Mouse (Mus musculus) megakaryocyte, embryonic 14.5 days (primary cell): ENCODE data around the gene Phkg1. TPM values are rescaled to one million over a fixed set of nuclear protein-coding genes. Genes with fewer than 3 reads are reported as not detected.

Experiments used
- H3K27me3 ChIP-seq: replicated peaks from 2 replicates; pipeline ENCODE3; 2012; ENCODE audit warnings: inconsistent platforms
- H3K36me3 ChIP-seq: replicated peaks from 2 replicates; pipeline ENCODE3; 2012; ENCODE audit warnings: low read length, inconsistent platforms, mixed read lengths
- H3K4me1 ChIP-seq: 2 replicates; pipeline ENCODE4 v1.6.1; 2012; ENCODE audit warnings: inconsistent platforms
- H3K4me3 ChIP-seq: replicated peaks from 2 replicates; pipeline ENCODE3; 2012; ENCODE audit warnings: moderate library complexity, mild to moderate bottlenecking, inconsistent platforms
- H3K9me3 ChIP-seq: 2 replicates; pipeline ENCODE4 v1.6.1; 2012; ENCODE audit warnings: inconsistent platforms
- FLI1 ChIP-seq: IDR thresholded peaks from 2 replicates; pipeline ENCODE4 v1.6.1; 2012; ENCODE audit warnings: low read length, inconsistent platforms, mixed read lengths
- GATA1 ChIP-seq: IDR thresholded peaks from 3 replicates; pipeline ENCODE4 v1.6.1; 2012; ENCODE audit warnings: mixed read lengths, low read length, inconsistent platforms, borderline replicate concordance
- polyA plus RNA-seq: library from polyadenylated mRNA; stranded (reverse); fragments of >175 nt; gene quantifications from 2 replicates; pipeline ENCODE4 v1.2.3, GENCODE M21; 2012; ENCODE audit warnings: low replicate concordance; ENCODE audit not compliant: insufficient read depth

Phkg1 gene
- polyA plus RNA-seq, 1 experiment = 0.19 TPM

DNA sequence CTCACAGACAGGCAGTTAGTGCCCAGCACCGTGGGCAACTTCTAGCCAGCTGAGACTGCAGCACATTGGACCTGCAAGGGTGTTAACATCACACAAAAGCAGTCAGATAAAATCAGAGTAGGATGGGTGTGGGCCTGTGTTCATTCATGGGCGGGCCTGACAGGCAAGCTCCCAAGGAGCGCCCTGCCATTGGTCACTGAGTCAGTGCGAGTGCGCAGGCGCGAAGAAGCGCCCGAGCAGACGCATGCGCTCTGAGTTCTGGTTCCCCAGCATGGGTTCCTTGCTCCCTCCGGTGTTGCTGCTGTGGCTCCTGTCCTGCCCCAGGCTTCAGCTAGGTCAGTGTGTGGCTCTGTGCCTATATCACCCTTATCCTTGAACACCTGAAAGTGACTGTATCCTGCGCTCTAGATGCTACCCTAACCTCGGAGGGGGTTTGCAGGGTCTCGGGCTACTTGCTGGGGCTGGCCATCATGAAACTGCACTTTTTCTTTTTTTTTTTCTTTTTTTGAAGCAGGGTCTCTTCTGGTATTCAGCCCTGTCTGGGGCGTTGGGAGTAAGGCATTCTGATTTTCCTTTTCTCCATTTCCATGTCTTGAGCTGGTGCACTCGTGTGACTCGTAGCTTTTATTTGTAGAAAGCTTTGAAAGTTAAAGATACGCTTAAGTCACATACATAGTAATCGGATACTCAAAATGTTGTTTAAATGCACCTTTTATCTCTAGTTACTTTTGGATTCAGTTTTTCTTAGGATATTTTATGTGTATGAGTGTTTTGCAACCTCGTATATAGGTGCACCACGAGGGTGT, 51.4 kb downstream of the Phkg1 start, which contains the start of gene Sumf2:
Gene Sumf2 (plus strand): TSS at position 235 of the 806 bp plus-strand sequence.
- H3K4me1 ChIP-seq = peaks cover 17% of the 10 kb centered on the region
- peak within 1 kb of the TSS; percentile 92 for H3K4me3 ChIP-seq
- TF ChIP-seq GATA1 = no peak
- no peak for TF ChIP-seq FLI1
- 0 out of 2 replicates have a peak, but pooled peaks cover 4% of the 10 kb centered on the region for H3K9me3 ChIP-seq
- H3K27me3 ChIP-seq = no peaks in the 10 kb centered on the region
- H3K36me3 ChIP-seq = peaks cover 34% of the 10 kb centered on the region

DNA sequence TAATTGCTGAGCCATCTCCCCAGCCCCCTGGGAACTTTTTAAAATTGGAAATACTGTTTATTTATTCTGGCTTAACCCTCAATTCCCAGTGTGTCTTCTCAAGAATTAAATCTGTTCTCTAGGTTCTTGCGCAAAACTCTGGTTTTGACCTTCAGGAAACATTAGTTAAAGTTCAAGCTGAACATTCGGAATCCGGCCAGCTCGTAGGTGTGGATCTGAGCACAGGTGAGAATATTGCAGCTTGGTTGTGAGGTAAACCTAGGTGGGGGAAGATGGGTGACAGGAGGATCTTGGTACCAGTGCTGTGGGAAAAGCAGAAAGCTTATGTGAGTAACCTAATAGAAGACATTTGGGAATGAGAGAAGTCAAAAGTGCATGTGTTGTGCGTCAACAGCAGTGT, 53.5 kb downstream of the Phkg1 start:
- Histone ChIP-seq H3K4me3 (no peak overlapping the region), H3K4me1 (peaks cover 17% of the 10 kb centered on the region), H3K27me3 (no peaks in the 10 kb centered on the region), H3K9me3 (0 out of 2 replicates have a peak, but pooled peaks cover 4% of the 10 kb centered on the region), H3K36me3 (peaks cover 26% of the 10 kb centered on the region)
- TF ChIP-seq GATA1 (no peak), FLI1 (no peak)

Other genes with a start within 250 kb of the Phkg1 start
- not detected in 2 replicates for gene Zfp11, start 228.4 kb downstream of the Phkg1 start, polyA plus RNA-seq
- not detected in 2 replicates for gene Sept14, start 190.0 kb downstream of the Phkg1 start, polyA plus RNA-seq
- gene Mrps17, start 183.1 kb downstream of the Phkg1 start, polyA plus RNA-seq = 21.1 TPM in 1 of 2 replicates, not detected in the other
- gene Nipsnap2, start 173.5 kb downstream of the Phkg1 start, polyA plus RNA-seq = 4.0 and 15.2 TPM in 2 replicates
- gene Psph, start 111.1 kb downstream of the Phkg1 start, polyA plus RNA-seq = 22.7 and 35.1 TPM in 2 replicates
- gene Sumf2, start 51.6 kb downstream of the Phkg1 start, polyA plus RNA-seq = 17.8 and 32.9 TPM in 2 replicates
- gene Chchd2, start 11.1 kb downstream of the Phkg1 start, polyA plus RNA-seq = 915 and 1,909 TPM in 2 replicates
- 2.8 TPM in 1 of 2 replicates, not detected in the other for gene Zbed5, start 2.8 kb downstream of the Phkg1 start, polyA plus RNA-seq
- gene Nupr1l, start 10.0 kb upstream of the Phkg1 start, polyA plus RNA-seq = 2.4 TPM in 1 of 2 replicates, not detected in the other
- gene Vkorc1l1, start 43.4 kb upstream of the Phkg1 start, polyA plus RNA-seq = 3.5 and 13.7 TPM in 2 replicates
- 8.4 and 20.3 TPM in 2 replicates for gene Gusb, start 104.5 kb upstream of the Phkg1 start, polyA plus RNA-seq
- gene Asl, start 130.7 kb upstream of the Phkg1 start, polyA plus RNA-seq = 16.1 and 48.0 TPM in 2 replicates
- 11.4 TPM in 1 of 2 replicates, not detected in the other for gene Crcp, start 130.7 kb upstream of the Phkg1 start, polyA plus RNA-seq
- 1.1 and 6.0 TPM in 2 replicates for gene Tpst1, start 174.8 kb upstream of the Phkg1 start, polyA plus RNA-seq
- gene Kctd7, start 246.3 kb upstream of the Phkg1 start, polyA plus RNA-seq = 4.7 and 5.5 TPM in 2 replicates